Mouse (Mus musculus): ENCODE data around the gene Prss8.

The Prss8 gene

GRCm38 (mm10) chr7:127895442-127895841 is 34.5 kb downstream of the Prss8 start, which contains the start of the genes Gm21974 and Vkorc1:
TSS of gene Gm21974 (minus strand) at chr7:127895454.
TSS of gene Vkorc1 (minus strand) at chr7:127895617.
- DNase-seq (ENCODE audit: low spot score): peak; percentile 96

- DNase-seq (ENCODE audit: low spot score): no peak
Observed at GRCm38 (mm10) chr7:127894480-127894879, 35.4 kb downstream of the Prss8 start.

DNA sequence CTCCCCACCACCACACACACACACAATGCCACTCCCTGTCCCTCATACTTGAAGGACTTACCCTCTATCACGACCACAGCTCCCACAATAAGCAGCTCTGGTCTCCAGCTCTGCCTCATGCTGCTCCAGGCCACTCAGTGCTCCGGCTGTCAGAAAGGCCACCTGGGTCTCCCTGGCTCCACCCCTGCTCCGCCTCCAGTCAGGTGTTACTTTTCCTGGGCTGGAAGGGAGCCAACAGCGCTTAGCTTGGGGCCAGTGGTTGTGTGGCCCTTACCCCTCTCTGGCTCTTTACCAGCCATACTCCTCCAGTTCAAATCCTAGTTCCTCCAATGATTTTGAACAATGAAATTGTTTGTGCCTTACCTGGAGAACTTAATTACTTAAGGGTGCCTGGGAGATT is 39.1 kb downstream of the Prss8 start, which contains the start of gene Prss53:
Gene Prss53 (minus strand): TSS at position 173 of the 400 bp plus-strand sequence.
- DNase-seq (ENCODE audit: low spot score): no peak

DNA sequence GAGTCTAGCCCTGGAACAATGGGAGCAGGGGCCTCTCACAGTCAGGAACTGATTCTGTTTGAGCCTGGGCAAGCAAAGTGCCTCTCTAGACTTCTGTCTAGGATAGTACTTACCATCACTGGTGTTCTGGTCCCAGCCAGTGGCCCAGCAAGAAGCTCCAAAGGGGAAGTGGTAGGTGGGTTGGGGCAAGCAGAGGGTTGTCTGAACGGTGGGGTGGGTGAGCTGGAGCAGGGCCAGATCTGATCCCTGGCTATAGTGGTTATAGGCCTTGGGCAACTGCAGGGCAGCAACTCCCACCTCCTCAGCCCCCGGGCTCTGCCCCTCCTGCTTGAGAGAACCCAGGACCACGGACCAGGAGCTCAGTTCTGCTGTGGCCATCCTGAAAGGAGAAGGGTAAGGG is 41.1 kb downstream of the Prss8 start:
- no peak for DNase-seq (ENCODE audit: low spot score)

GRCm38 (mm10) chr7:127887781-127888180 is 42.1 kb downstream of the Prss8 start:
- no peak for DNase-seq (ENCODE audit: low spot score)

GRCm38 (mm10) chr7:127887191-127887590 is 42.7 kb downstream of the Prss8 start:
- no peak for DNase-seq (ENCODE audit: low spot score)

GRCm38 (mm10) chr7:127886551-127886950 is 43.4 kb downstream of the Prss8 start:
- DNase-seq (ENCODE audit: low spot score): no peak

GRCm38 (mm10) chr7:127885951-127886350 is 44.0 kb downstream of the Prss8 start:
- no peak for DNase-seq (ENCODE audit: low spot score)

DNA sequence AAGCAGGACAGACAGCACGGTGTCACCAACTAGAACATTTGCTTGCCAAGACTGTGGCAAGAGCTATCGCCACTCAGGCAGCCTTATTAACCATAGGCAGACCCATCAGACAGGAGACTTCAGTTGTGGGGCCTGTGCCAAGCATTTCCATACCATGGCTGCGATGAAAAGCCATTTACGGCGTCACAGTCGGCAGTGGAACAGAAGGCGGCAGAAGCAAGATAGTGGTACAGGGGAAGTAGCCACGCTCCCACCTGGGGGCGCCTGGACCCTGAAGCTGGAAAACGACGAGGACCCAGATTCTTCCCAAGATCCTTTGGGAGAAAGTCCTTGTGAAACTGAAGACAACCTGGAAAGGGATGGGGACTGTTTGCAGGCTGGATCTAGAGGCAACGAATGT is 49.5 kb downstream of the Prss8 start:
- no peak for DNase-seq (ENCODE audit: low spot score)

- DNase-seq (ENCODE audit: low spot score): no peak
Observed at GRCm38 (mm10) chr7:127879301-127879700, 50.6 kb downstream of the Prss8 start.

DNA sequence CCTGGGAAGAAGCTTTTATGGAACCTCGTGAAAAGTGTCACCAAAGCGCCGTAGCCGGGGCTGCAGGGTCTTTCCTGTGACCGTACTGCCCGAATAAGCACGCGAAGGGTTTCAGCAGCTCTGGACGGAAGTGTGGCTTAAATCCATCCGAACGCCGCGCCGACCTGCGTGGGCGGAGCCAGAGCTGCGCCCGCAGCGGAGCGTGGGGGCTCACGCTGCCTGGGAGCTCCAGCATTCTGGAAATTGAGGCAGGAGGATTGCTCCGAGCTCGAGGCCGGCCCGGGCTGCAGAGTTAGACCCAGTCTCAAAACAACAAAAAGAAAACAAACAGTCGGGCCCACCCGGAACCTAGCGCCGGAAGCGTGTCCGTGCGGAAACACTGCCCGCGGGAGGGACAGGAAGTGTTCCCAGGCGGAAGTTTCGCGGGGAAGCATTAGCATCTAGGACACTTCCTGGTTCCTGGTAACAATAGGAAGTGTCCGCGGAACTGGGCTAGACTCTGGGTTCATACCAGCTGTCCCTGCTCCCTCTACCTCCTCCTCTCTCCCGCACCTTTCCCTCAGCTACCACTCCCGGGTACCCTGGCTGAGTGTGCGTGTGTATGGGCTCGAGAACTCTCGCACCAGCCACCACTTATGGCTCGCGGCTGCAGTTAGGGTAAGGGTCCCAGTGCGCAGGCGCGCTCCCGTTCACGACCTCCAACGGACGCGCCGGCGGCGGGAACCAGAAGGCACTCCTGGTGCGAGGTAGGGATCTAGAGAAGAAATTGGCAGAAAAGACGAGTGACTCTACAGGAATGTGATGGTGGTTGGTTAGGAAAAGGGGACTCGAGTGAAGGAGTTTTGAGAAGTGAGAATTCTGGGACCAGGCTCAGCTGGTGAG is 53.2 kb downstream of the Prss8 start, which contains the start of gene Zfp668:
Gene Zfp668 (minus strand): TSS at position 362 of the 882 bp plus-strand sequence.
- DNase-seq (ENCODE audit: low spot score): peak; percentile 98

- DNase-seq (ENCODE audit: low spot score): peak; percentile 89
Observed at GRCm38 (mm10) chr7:127876041-127876466, 53.9 kb downstream of the Prss8 start, which contains the start of gene Zfp646. TSS of gene Zfp646 (plus strand) at chr7:127876221.
